Mouse (Mus musculus): ENCODE results near the gene Nxnl2. TPM values are rescaled to one million over a fixed set of nuclear protein-coding genes. Genes with fewer than 3 reads are reported as not detected.
A peak's percentile ranks its signal among the peaks of the same experiment; 100 is the strongest.
"Not testable (repeated sequence)": the region's sequence is repeated elsewhere in the genome, so short reads cannot be mapped to it uniquely, and the experiment has no call there.

The Nxnl2 gene
- total RNA-seq, 2 experiments from 2014 or later: 1.2 to 1.4 TPM

- no peak for DNase-seq (ENCODE audit: low spot score in 2 of 2)
These were observed 8.1 kb downstream of the Nxnl2 start for GRCm38 (mm10) chr13:51178932-51179331.

- no peak for DNase-seq (ENCODE audit: low spot score in 2 of 2)
These were observed 8.5 kb downstream of the Nxnl2 start for GRCm38 (mm10) chr13:51179362-51179761.

DNA sequence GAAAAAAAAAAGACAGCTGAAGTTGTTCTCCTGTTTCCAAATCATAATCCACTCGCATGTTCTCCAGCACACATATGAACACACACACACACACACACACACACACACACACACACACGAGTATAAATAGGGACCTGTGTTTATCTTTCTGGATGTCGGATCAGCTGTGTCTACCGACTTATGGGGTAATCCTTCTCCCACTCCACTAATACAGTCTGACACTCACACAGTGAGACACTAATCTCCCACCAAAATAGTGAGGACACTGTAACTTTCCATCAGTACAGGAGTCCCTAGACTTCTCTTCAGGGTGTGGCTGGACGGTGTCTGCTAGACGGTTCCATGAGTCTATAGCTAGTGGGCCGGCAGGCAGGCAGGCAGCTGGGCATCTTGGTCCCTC, 11.4 kb downstream of the Nxnl2 start:
- DNase-seq (ENCODE audit: low spot score in 2 of 2): no peak

GRCm38 (mm10) chr13:51184896-51185295, 14.1 kb downstream of the Nxnl2 start:
- no peak for DNase-seq (ENCODE audit: low spot score in 2 of 2)

DNA sequence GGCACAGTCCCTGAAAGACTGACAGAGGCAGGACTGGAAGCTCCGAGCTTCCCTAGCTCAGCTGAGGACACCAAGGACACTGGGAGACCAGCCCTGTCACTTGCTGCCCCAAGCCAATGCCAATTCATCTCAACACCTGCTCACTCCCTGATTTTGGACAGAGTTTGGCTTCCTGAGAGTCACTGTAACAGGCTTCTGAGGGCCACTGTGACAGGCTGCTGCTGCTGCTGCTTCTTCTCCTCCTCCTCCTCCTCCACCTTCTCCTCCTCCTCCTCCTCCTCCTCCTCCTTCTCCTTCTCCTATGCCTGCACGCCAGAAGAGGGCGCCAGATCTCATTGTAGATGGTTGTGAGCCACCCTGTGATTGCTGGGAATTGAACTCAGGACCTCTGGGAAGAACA, 19.5 kb downstream of the Nxnl2 start:
- DNase-seq (ENCODE audit: low spot score in 2 of 2): no peak

DNA sequence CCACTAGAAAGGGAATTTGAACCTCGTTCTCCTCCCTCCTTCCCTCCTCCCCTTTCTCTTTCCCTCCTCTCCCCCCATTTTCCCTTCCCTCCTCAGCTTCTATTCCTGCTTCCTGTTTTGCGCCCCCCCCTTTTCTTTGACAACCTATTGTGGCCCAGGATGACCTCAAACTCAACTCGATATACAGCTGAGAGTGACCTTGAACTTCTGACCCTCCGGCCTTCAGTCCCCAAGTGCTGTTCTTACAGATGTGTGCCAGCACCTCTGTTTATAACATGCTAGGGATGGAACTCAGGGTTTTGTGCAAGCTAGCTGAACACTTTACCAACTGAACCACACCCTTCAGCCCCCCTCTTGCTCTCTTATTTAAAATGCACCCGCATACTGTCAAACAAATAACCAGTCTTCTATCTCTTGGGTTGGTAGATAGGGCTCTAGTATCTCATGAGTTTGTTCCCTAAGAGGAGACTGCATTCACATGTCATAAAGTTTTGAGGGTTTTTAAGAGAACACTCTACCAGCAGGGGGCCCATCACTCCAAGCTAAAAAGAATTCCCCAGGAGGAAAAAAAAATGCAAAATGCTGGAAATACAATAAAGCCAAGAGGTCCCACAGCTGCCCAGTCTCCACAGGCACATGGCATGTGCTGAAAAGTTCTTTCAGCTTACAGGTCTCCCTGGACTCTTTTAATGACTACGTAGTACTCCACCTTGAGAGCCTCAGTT, 20.8 kb downstream of the Nxnl2 start:
- no peak for DNase-seq (ENCODE audit: low spot score in 2 of 2)

- no peak for DNase-seq (ENCODE audit: low spot score in 2 of 2)
These were observed 23.1 kb downstream of the Nxnl2 start for GRCm38 (mm10) chr13:51193893-51194292.

- no peak for DNase-seq (ENCODE audit: low spot score in 2 of 2)
These were observed 26.9 kb downstream of the Nxnl2 start for GRCm38 (mm10) chr13:51197699-51198098.

GRCm38 (mm10) chr13:51198186-51198585, 27.4 kb downstream of the Nxnl2 start:
- DNase-seq (ENCODE audit: low spot score in 2 of 2): no peak

DNA sequence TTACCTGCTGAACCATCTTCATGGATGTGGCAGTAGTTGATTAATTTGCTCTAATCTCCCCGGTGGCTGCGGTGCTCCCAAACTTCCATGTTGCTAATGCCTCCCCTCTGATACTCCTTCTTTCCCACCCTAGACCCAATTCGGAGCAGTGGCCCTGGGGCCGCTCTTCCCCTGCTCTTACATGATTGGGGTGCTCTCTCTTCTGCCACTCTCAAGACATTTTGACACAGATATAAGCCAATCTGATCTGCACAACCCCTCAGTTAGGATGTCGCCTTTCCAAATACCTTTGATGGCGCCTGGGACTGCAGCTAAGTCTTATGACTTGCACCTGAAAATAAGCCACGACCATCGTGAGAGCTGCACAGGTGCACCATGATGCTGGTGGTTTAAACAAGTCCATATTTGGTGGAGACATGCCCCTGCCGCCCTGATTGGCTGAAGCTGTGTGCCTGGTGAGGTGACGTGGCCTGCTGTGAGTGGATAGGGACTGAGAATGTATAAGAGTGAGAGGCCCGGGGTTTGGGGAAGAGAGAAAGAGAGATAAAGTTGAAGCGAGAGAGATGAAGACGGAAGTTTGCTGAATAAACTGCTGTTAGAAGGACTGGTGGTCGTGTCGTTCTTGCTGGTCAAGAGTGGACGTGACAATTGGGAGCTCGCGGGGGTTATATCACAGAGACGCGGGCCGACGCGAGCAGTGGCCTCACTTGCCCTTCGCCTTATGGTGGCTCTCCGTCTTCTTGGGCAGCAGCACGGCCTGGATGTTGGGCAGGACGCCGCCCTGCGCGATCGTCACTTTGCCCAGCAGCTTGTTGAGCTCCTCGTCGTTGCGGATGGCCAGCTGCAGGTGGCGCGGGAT, 31.4 kb downstream of the Nxnl2 start:
- DNase-seq (ENCODE audit: low spot score in 2 of 2): not testable (repeated sequence)

DNA sequence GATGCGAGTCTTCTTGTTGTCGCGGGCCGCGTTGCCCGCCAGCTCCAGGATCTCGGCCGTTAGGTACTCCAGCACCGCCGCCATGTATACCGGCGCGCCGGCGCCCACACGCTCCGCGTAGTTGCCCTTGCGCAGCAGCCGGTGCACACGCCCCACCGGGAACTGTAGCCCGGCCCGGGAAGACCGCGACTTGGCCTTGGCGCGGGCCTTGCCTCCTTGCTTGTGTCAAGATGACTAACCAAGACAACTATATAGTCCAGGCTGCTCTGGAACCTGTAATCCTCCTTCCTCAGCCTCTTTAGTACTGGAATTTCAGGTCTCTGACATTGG, 32.0 kb downstream of the Nxnl2 start:
- peak; percentile 12 to 23 for DNase-seq (ENCODE audit: low spot score in 2 of 2)

DNA sequence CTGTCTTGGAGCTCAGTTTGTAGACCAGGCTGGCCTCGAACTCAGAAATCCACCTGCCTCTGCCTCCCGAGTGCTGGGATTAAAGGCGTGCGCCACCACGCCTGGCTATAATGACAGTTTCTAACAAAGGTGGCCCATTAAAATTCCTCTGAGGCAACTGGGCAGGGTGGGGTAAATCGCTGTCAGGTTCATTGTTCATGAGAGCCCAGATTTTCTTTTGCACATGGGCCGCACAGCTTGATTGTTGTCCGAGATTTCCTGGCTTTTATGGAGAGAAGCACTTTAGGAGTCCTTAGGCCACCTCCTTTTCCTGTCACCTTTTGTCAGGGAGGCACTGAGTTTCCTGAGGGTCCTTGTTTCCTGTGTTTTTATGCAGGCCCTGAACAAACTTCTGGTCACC, 32.6 kb downstream of the Nxnl2 start:
- no peak for DNase-seq (ENCODE audit: low spot score in 2 of 2)

- DNase-seq (ENCODE audit: low spot score in 2 of 2): not testable (repeated sequence)
These were observed 33.3 kb downstream of the Nxnl2 start for GRCm38 (mm10) chr13:51204081-51204480.

- no peak for DNase-seq (ENCODE audit: low spot score in 2 of 2)
These were observed 37.1 kb downstream of the Nxnl2 start for GRCm38 (mm10) chr13:51207965-51208364.

DNA sequence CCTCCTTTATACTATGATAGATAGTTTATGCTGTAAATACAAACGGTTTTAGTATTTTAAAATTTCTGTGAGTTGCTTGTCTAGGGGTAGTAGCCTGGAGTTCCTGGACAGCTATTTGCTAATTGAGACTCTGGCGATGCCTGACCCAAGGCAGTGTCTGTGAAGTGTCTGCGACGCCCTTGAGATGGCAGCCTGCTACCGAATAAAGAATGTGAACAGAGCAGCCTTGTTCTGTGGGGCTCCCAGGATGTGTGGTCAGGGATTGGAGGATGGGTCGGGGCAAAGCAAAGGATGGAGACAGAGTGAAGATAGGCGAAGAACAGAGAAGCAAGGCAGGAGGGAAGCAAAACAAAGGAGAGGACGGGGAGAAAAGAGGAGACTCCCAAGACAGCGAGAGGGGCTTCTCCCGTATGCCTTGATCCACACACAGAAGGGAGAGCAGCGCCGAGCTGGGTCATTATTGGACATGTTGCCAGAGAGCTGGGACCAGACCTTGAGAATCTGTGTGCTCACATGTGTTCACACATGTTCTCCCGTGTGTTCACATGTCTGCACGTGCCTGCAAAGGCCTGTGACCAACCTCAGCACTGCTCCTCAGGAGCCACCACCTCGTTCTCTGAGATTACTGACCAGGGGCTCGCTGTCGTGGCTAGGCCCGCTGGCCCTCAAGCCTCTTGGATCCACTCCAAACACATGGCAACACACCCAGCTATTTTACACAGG, 37.7 kb downstream of the Nxnl2 start:
- no peak for DNase-seq (ENCODE audit: low spot score in 2 of 2)

GRCm38 (mm10) chr13:51210639-51211038, 39.8 kb downstream of the Nxnl2 start:
- DNase-seq (ENCODE audit: low spot score in 2 of 2): no peak

- DNase-seq (ENCODE audit: low spot score in 2 of 2): no peak
These were observed 43.9 kb downstream of the Nxnl2 start for GRCm38 (mm10) chr13:51214746-51215145.

- no peak for DNase-seq (ENCODE audit: low spot score in 2 of 2)
These were observed 50.1 kb downstream of the Nxnl2 start for GRCm38 (mm10) chr13:51220897-51221296.

DNA sequence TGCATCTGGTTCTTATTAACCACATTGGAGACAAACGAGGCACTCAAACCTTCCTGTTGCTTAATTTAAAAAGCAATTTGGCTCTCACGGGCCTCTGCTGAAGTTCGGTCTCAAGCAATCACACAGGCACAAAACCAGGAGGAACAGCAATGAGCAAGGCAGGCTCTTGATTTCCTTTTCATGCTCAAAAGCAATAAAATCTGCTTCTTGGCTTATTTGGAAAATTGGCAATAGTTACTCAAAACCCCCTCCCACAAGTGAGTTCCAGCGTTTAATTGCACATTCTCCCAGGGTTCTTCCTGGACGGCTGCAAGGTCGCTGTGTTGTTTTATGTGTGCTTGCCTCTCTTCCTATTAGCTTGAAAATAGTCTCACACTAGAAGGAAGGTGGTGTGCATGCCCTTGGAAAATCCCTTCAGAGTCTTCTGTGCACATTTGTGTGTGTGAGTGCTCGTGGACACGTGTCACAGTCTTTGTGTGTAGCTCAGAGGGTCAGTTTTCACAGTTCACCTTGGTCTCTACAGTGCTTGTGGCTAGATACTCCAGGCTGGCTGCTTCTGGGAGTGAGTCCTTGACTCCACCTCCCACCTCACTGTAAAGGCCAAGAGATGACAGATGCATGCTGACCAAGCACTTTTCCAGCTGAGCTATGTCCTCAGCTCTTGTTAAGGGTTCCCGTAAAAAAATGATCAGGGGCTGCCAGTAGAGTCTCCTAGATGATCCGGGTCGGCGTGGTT, 50.8 kb downstream of the Nxnl2 start:
- DNase-seq (ENCODE audit: low spot score in 2 of 2): no peak
